Mouse (Mus musculus) large intestine, adult 2 months (tissue): ENCODE measurements around the gene Phb. TPM values are rescaled to one million over a fixed set of nuclear protein-coding genes. Genes with fewer than 3 reads are reported as not detected.

Source experiments
- DNase-seq: peaks from one replicate; pipeline ENCODE4 v3.0.0-alpha.2; 2012; ENCODE audit warnings: low read depth, low spot score
- WGBS: fragments of 180-500 bp; shearing (Covaris S2); methylation state at CpG from one replicate; pipeline ENCODE4 v1.1.7; 2018; 5-methylcytosine and 5-hydroxymethylcytosine counted together
- polyA plus RNA-seq: library from polyadenylated mRNA; depleted of rRNA; stranded (reverse); fragments of >200 nt; gene quantifications from 2 replicates; pipeline ENCODE4 v1.2.3, GENCODE M21; 2012; rRNA removed

Phb gene
- polyA plus RNA-seq, 1 experiment = 148 TPM

- no peak for DNase-seq
- WGBS = 76% methylated on average over 4 of the region's 4 CpGs
These were observed 38.2 kb downstream of the Phb start for GRCm38 (mm10) chr11:95704970-95705330.

GRCm38 (mm10) chr11:95709534-95710040 lies 42.8 kb downstream of the Phb start:
- no peak for DNase-seq
- WGBS = 76% methylated on average over 6 of the region's 6 CpGs

- no peak for DNase-seq
- WGBS = 83% methylated on average over 7 of the region's 7 CpGs
These were observed 43.7 kb downstream of the Phb start for GRCm38 (mm10) chr11:95710478-95710877.

GRCm38 (mm10) chr11:95712085-95712562 lies 45.4 kb downstream of the Phb start:
- no peak for DNase-seq
- 9% methylated on average over 12 of the region's 12 CpGs for WGBS

GRCm38 (mm10) chr11:95712563-95713224 lies 45.9 kb downstream of the Phb start, which contains the start of gene Zfp652:
TSS of gene Zfp652 (plus strand) at chr11:95712673.
- peak; percentile 79 for DNase-seq
- under 1% methylated on average over 61 of the region's 103 CpGs for WGBS

GRCm38 (mm10) chr11:95713225-95713810 lies 46.6 kb downstream of the Phb start:
- under 1% methylated on average over 48 of the region's 49 CpGs for WGBS
- no peak for DNase-seq

GRCm38 (mm10) chr11:95713811-95714241 lies 47.1 kb downstream of the Phb start:
- DNase-seq = no peak
- WGBS = 1% methylated on average over 13 of the region's 13 CpGs

GRCm38 (mm10) chr11:95714411-95714810 lies 47.7 kb downstream of the Phb start:
- no peak for DNase-seq
- WGBS = 5% methylated on average over 7 of the region's 7 CpGs

- 50% methylated on average over 8 of the region's 8 CpGs for WGBS
- DNase-seq = no peak
These were observed 49.4 kb downstream of the Phb start for GRCm38 (mm10) chr11:95716136-95716535.

- WGBS = 43% methylated on average over 3 of the region's 3 CpGs
- DNase-seq = no peak
These were observed 52.6 kb downstream of the Phb start for GRCm38 (mm10) chr11:95719356-95719755.

GRCm38 (mm10) chr11:95723287-95723686 lies 56.5 kb downstream of the Phb start, which contains the start of gene B130006D01Rik:
TSS of gene B130006D01Rik (plus strand) at chr11:95723587.
- WGBS = 81% methylated on average over 5 of the region's 5 CpGs

GRCm38 (mm10) chr11:95724466-95724865 lies 57.7 kb downstream of the Phb start:
- no peak for DNase-seq
- 85% methylated on average over 4 of the region's 4 CpGs for WGBS

More at GRCm38 (mm10) chr11:95723287-95723686, 56.5 kb downstream of the Phb start, which contains the start of gene B130006D01Rik:
- DNase-seq = no peak

- no peak for DNase-seq
- 39% methylated on average over 4 of the region's 4 CpGs for WGBS
These were observed 59.4 kb downstream of the Phb start for GRCm38 (mm10) chr11:95726156-95726555.

GRCm38 (mm10) chr11:95727947-95728346 lies 61.2 kb downstream of the Phb start:
- 81% methylated on average over 5 of the region's 5 CpGs for WGBS
- DNase-seq = no peak

- DNase-seq = no peak
- WGBS = 75% methylated on average over 12 of the region's 12 CpGs
These were observed 62.5 kb downstream of the Phb start for GRCm38 (mm10) chr11:95728916-95729907.

Other genes starting within 250 kb of the Phb start
- 0.53 and 0.55 TPM in 2 replicates for gene Nxph3, start 152.4 kb upstream of the Phb start, polyA plus RNA-seq
- 4.7 and 4.9 TPM in 2 replicates for gene Ngfr, start 79.2 kb upstream of the Phb start, polyA plus RNA-seq
- 11.6 and 16.5 TPM in 2 replicates for gene Zfp652, start 45.7 kb downstream of the Phb start, polyA plus RNA-seq
- gene B130006D01Rik, start 56.6 kb downstream of the Phb start, polyA plus RNA-seq = 0.02 and 0.05 TPM in 2 replicates
- gene Phospho1, start 157.5 kb downstream of the Phb start, polyA plus RNA-seq = 38.7 and 59.5 TPM in 2 replicates
- gene Gngt2, start 170.3 kb downstream of the Phb start, polyA plus RNA-seq = 11.5 and 13.2 TPM in 2 replicates
- gene Abi3, start 175.5 kb downstream of the Phb start, polyA plus RNA-seq = 37.9 and 40.6 TPM in 2 replicates
- 135 and 254 TPM in 2 replicates for gene B4galnt2, start 247.9 kb downstream of the Phb start, polyA plus RNA-seq